In genomic region chr10:106838476-106838875, GRCm38 (mm10) we compare ENCODE assay signal across 14 mouse cellular contexts.
"Had no signal": no experiment of that assay in that cellular context is flagged by ENCODE, and none has a peak within 500 bp of the region (broad histone marks: within the 10 kb centered on the region; RNA-seq: fewer than 3 reads in every experiment).

No protein-coding gene starts in this region.

- DNase-seq: kidney, adult 2 months; kidney, postnatal 14 days; lung, embryonic 14.5 days; lung, postnatal 10 days; lung, postnatal 4 days; thymus, postnatal 4 days had no signal

- H3K27ac ChIP-seq: kidney, embryonic 15.5 days; limb, embryonic 15.5 days; liver, embryonic 12.5 days; midbrain, embryonic 15.5 days; neural tube, embryonic 12.5 days had no signal

- H3K4me1 ChIP-seq: kidney, embryonic 15.5 days; limb, embryonic 15.5 days; liver, embryonic 12.5 days; megakaryocyte, embryonic 14.5 days; midbrain, embryonic 15.5 days; neural tube, embryonic 12.5 days had no signal

- H3K4me3 ChIP-seq: kidney, embryonic 15.5 days; limb, embryonic 15.5 days; liver, embryonic 12.5 days; megakaryocyte, embryonic 14.5 days; midbrain, embryonic 15.5 days; neural tube, embryonic 12.5 days had no signal

- ATAC-seq: intestine, embryonic 16.5 days; liver, embryonic 12.5 days; midbrain, embryonic 15.5 days had no signal

- H3K27me3 ChIP-seq: kidney, embryonic 15.5 days; limb, embryonic 15.5 days; liver, embryonic 12.5 days; megakaryocyte, embryonic 14.5 days; midbrain, embryonic 15.5 days; neural tube, embryonic 12.5 days had no signal

- H3K9ac ChIP-seq: kidney, embryonic 15.5 days; limb, embryonic 15.5 days; liver, embryonic 12.5 days; lung, embryonic 14.5 days; midbrain, embryonic 15.5 days; neural tube, embryonic 12.5 days had no signal

- H3K9me3 ChIP-seq: kidney, embryonic 15.5 days; limb, embryonic 15.5 days; liver, embryonic 12.5 days; megakaryocyte, embryonic 14.5 days; midbrain, embryonic 15.5 days; neural tube, embryonic 12.5 days had no signal

- H3K4me2 ChIP-seq: kidney, embryonic 15.5 days; limb, embryonic 15.5 days; liver, embryonic 12.5 days; lung, embryonic 14.5 days; midbrain, embryonic 11.5 days; midbrain, embryonic 15.5 days; neural tube, embryonic 12.5 days had no signal

- H3K36me3 ChIP-seq: kidney, embryonic 15.5 days; limb, embryonic 15.5 days; liver, embryonic 12.5 days; midbrain, embryonic 15.5 days; neural tube, embryonic 12.5 days had no signal
